Mouse (Mus musculus) heart, embryonic 13.5 days (tissue): ENCODE data around the gene Nsun7. TPM values are rescaled to one million over a fixed set of nuclear protein-coding genes. Genes with fewer than 3 reads are reported as not detected.
A peak's percentile ranks its signal among the peaks of the same experiment; 100 is the strongest.

Experiments used
- ATAC-seq: fragments of 200-750 bp; cut with Nextera tagmentation; 2 replicates; pipeline ENCODE4 v1.8.0; 2017; ENCODE audit warnings: moderate TSS enrichment; ENCODE audit not compliant: insufficient number of reproducible peaks, low FRiP score, low TSS enrichment; ENCODE audit errors: extremely low read depth
- H3K27ac ChIP-seq: fragments of 300-500 bp; sonication (generic); replicated peaks from 2 replicates; pipeline ENCODE4 v1.5.1; 2015; ENCODE audit warnings: moderate library complexity, mild to moderate bottlenecking, inconsistent platforms
- H3K27me3 ChIP-seq: fragments of 300-500 bp; sonication (generic); replicated peaks from 2 replicates; pipeline ENCODE4 v1.6.1; 2015; ENCODE audit warnings: mild to moderate bottlenecking, inconsistent platforms
- H3K36me3 ChIP-seq: fragments of 300-500 bp; sonication (generic); 2 replicates; pipeline ENCODE4 v1.6.1; 2015; ENCODE audit warnings: mild to moderate bottlenecking, inconsistent platforms
- H3K4me1 ChIP-seq: fragments of 300-500 bp; sonication (generic); 2 replicates; pipeline ENCODE4 v1.6.1; 2015; ENCODE audit warnings: inconsistent platforms
- H3K4me2 ChIP-seq: fragments of 300-500 bp; sonication (generic); 2 replicates; pipeline ENCODE4 v1.6.1; 2015; ENCODE audit warnings: inconsistent platforms, mild to moderate bottlenecking, moderate library complexity
- H3K4me3 ChIP-seq: fragments of 300-500 bp; sonication (generic); 2 replicates; pipeline ENCODE4 v1.5.1; 2015; ENCODE audit warnings: moderate library complexity, mild to moderate bottlenecking, inconsistent platforms
- H3K9ac ChIP-seq: fragments of 300-500 bp; sonication (generic); 2 replicates; pipeline ENCODE4 v1.6.1; 2015; ENCODE audit warnings: inconsistent platforms, mild to moderate bottlenecking, moderate library complexity
- H3K9me3 ChIP-seq: fragments of 300-500 bp; sonication (generic); 2 replicates; pipeline ENCODE4 v1.6.1; 2016; ENCODE audit warnings: inconsistent platforms
- WGBS: fragments of 180-500 bp; shearing (Covaris S2); methylation state at CpG from one replicate; pipeline ENCODE4 v1.1.7; 2015; ENCODE audit warnings: mixed read lengths; 5-methylcytosine and 5-hydroxymethylcytosine counted together
- polyA plus RNA-seq: library from polyadenylated mRNA; unstranded; fragments of >200 nt; fragmentation: Nextera tagmentation; extraction: Ambion mirVana; gene quantifications from 2 replicates; pipeline ENCODE4 v1.2.1, GENCODE M21; 2015

The Nsun7 gene
- polyA plus RNA-seq, 1 experiment from 2014 or later, result 0.13 TPM

DNA sequence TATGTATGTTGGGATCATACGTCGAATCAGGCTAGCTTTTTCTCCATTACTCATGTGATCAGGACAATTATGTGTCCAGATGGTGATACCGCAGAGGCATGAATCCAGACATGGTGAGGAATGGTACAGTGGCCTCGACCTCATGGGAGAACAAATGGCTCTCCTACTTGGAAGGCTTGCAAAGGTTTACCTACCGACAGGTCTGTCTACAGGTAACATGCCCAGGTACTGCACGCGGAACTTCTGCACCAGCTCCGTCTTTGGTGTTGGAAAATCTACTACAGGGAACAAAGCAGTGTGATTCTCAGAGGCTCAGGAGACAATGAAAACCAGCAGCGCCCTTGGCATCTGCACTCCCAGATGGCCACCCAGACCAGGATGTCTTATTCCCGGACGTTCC is 51.1 kb downstream of the Nsun7 start:
- 86% methylated on average over 11 of the region's 11 CpGs for WGBS
- Histone ChIP-seq H3K4me2 (no peak overlapping the region), H3K36me3 (peaks cover 61% of the 10 kb centered on the region), H3K9me3 (no peaks in the 10 kb centered on the region), H3K4me1 (no peaks in the 10 kb centered on the region), H3K27me3 (no peaks in the 10 kb centered on the region), H3K9ac (no peak overlapping the region), H3K27ac (no peak overlapping the region), H3K4me3 (no peak overlapping the region)
- no peak for ATAC-seq

DNA sequence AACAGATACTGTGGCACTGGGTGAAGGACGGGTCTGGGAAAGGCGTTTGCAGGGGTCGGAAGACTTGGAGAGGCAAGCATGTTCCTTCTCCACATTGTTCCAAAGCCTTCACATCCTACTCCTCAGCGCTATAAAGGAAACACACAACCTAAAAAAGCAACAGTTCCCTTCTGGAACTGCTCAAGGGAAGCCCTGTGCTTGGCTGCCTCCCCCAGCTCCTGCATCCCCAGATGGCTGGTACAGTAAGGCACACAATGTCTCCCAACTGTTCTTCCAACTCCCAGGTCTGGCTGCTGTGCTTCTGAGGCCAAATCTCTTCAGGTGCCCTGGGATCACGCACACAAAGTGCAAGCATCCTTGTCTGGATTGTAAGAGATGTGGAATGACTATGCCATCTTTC is 56.1 kb downstream of the Nsun7 start:
- 82% methylated on average over 5 of the region's 5 CpGs for WGBS
- ATAC-seq, result no peak
- H3K36me3 ChIP-seq, result peaks cover 14% of the 10 kb centered on the region
- H3K4me1 ChIP-seq, result peaks cover 23% of the 10 kb centered on the region
- no peak overlapping the region for H3K4me3 ChIP-seq
- no peak overlapping the region for H3K9ac ChIP-seq
- no peaks in the 10 kb centered on the region for H3K27me3 ChIP-seq
- no peaks in the 10 kb centered on the region for H3K9me3 ChIP-seq
- H3K27ac ChIP-seq, result no peak overlapping the region
- no peak overlapping the region for H3K4me2 ChIP-seq

DNA sequence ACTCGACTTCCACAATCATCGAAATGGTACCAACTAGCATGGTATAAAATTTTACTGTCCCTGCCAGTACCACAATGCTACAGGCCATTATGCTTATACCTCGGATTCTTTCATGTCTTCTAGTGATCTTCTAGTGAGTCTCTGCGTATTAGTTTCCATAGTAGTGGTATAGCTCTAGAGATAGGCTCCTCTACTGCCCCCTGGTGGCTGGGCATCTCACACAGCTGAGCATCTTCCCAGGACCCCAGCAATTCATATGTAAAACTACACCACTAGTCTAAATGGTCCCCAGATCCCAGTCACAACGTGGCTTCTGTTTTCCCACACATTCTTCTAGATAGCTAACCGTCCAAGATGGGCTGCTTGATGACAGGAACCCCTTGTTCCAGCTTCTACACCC is 59.6 kb downstream of the Nsun7 start:
- Histone ChIP-seq H3K27me3 (no peaks in the 10 kb centered on the region), H3K4me1 (peaks cover 47% of the 10 kb centered on the region), H3K4me2 (peak overlapping the region; percentile 55), H3K4me3 (no peak overlapping the region), H3K27ac (peak overlapping the region; percentile 72), H3K9ac (peak overlapping the region; percentile 45; the same call in 1 of the 2 replicates), H3K9me3 (no peaks in the 10 kb centered on the region), H3K36me3 (no peaks in the 10 kb centered on the region)
- WGBS, result 61% methylated on average over 6 of the region's 6 CpGs
- no peak for ATAC-seq

DNA sequence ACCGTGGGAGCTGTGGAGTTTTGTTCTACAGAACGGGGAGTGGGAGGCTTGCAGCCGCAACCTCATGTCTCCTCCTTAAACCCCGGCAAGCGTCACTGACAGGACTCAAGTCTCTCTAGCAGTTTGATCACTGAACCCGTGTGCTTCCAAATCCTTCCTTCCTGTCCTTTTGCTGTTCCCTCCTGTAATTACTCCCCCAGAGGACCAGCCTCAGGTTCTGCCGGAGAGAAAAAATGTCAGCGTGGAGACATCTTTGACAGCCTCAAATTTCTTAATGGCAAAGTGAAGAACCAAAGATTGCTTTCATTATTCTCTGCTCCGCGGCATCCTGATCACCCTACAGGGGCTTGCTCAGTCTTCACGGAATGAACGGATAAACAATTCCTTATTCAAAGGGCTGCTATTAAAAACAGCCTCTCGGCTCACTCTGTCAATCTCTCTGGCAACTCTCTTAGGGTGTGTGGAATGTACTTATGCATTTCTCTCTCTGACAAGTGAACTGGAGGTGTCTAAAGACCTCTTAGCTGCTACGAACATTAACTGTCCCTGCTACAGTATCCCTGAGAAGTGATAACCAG is 60.2 kb downstream of the Nsun7 start:
- peak overlapping the region; percentile 55 for H3K4me2 ChIP-seq
- peaks cover 53% of the 10 kb centered on the region for H3K4me1 ChIP-seq
- peak overlapping the region; percentile 45; the same call in 1 of the 2 replicates for H3K9ac ChIP-seq
- H3K36me3 ChIP-seq, result no peaks in the 10 kb centered on the region
- 39% methylated on average over 14 of the region's 14 CpGs for WGBS
- no peaks in the 10 kb centered on the region for H3K9me3 ChIP-seq
- H3K27me3 ChIP-seq, result no peaks in the 10 kb centered on the region
- H3K4me3 ChIP-seq, result peak overlapping the region; percentile 22; the same call in 1 of the 2 replicates
- ATAC-seq, result no peak
- peak overlapping the region; percentile 72 for H3K27ac ChIP-seq

DNA sequence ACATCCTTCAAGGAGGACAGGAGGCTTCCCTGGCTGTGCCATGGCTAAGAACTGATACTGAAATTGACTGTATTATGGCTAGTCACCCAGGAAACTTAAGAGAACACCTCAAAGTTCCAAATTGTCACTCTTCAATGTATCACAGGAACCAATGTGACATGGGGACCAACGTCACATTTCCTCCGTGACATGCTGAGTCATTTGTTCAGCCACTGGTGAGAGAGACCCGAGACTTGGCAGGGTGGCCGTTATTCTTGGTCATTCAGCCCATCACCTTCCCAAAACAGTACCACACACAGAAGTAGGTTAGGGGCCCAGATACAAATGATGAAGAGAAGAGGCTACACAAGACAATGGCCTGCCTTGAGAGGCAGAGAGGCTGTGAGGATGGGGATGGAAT is 63.4 kb downstream of the Nsun7 start:
- no peaks in the 10 kb centered on the region for H3K27me3 ChIP-seq
- peaks cover 63% of the 10 kb centered on the region for H3K4me1 ChIP-seq
- no peaks in the 10 kb centered on the region for H3K36me3 ChIP-seq
- peak overlapping the region; percentile 31 for H3K4me3 ChIP-seq
- H3K9me3 ChIP-seq, result no peaks in the 10 kb centered on the region
- no peak for ATAC-seq
- H3K4me2 ChIP-seq, result peak overlapping the region; percentile 60
- 55% methylated on average over 4 of the region's 4 CpGs for WGBS
- H3K9ac ChIP-seq, result peak overlapping the region; percentile 47; the same call in 1 of the 2 replicates
- H3K27ac ChIP-seq, result peak overlapping the region; percentile 90

DNA sequence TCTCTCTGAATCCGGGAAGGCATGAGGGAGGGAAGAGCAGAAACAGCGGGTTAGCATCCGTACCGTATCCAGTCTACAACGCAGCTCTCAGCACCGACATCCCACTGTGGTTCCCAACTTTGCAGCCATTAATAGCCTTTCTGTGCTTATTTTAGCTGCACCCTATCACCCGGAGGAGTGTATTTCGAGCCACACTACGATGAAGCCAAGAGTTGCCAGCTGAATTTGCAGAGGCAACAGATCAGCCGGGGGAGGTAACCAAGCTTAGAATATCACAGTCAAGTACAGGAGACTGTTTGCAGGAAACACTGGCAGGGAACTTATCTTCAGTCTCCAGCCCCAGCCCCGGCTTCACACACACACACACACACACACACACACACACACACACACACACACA is 63.9 kb downstream of the Nsun7 start:
- Histone ChIP-seq H3K4me3 (peak overlapping the region; percentile 31), H3K27me3 (no peaks in the 10 kb centered on the region), H3K9me3 (no peaks in the 10 kb centered on the region), H3K4me1 (peaks cover 68% of the 10 kb centered on the region), H3K36me3 (no peaks in the 10 kb centered on the region), H3K9ac (peak overlapping the region; percentile 63), H3K27ac (peak overlapping the region; percentile 90), H3K4me2 (peak overlapping the region; percentile 60)
- peak; percentile 64; the same call in 1 of the 2 replicates for ATAC-seq
- WGBS, result 15% methylated on average over 11 of the region's 11 CpGs

DNA sequence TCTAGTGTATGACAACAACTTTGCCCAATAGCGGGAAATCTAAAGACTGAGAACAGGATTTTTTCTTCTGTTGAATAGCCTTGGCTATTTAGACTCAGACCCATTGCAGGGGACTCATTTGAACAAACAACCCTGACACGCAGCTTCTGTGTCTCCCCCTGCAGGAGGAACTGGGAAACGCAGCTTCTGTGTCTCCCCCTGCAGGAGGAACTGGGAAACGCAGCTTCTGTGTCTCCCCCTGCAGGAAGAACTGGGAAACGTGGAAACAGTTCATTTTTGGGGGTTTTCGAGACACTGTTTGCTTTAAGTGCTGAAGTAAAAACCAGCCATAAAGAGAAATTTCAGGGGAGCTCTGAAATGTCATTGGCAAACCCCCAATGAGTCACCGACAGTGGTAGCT is 66.7 kb downstream of the Nsun7 start:
- no peak for ATAC-seq
- 75% methylated on average over 7 of the region's 7 CpGs for WGBS
- Histone ChIP-seq H3K9me3 (no peaks in the 10 kb centered on the region), H3K36me3 (no peaks in the 10 kb centered on the region), H3K4me2 (no peak overlapping the region), H3K4me1 (peaks cover 59% of the 10 kb centered on the region), H3K9ac (no peak overlapping the region), H3K27ac (no peak overlapping the region), H3K27me3 (no peaks in the 10 kb centered on the region), H3K4me3 (no peak overlapping the region)

DNA sequence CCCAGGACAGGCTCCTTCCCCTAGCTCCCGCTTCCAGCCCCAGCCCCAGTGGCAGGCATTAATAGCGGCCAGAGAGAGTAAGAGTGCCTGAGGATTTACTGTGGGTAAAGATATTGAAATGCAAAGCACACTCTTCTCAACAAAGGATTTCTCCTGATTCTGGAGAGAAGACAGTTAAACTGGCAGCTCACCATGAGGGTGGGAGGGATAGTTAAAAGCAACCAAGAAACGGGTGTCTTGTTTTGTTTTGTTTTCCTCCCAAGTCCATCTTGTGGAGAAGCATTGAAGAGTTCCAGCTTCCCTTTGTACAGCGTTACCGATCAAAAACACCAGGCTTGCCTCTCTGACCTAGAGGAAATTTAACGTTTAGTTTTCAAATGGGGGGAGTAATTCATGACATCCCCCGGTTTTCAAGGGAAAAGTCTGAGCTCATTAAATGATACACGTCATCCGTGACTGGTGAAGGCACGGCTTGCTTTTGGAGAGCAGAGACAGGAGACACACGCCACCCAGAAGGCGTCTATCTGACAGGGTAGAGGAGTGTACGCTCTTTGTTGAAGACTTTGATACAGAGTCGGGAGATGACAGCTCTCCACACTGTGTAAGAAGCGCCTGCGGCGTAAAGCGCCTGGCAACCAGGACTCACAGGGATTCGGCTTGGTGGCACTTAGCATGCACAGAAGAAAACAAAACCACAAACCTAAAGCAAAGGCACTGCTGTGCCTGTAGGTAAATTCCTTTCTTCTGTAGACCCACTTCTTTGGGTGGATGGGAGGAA is 68.4 kb downstream of the Nsun7 start:
- H3K4me2 ChIP-seq, result peak overlapping the region; percentile 55
- H3K9ac ChIP-seq, result peak overlapping the region; percentile 38; the same call in 1 of the 2 replicates
- no peaks in the 10 kb centered on the region for H3K36me3 ChIP-seq
- 32% methylated on average over 19 of the region's 19 CpGs for WGBS
- peaks cover 52% of the 10 kb centered on the region for H3K4me1 ChIP-seq
- H3K27me3 ChIP-seq, result no peaks in the 10 kb centered on the region
- ATAC-seq, result no peak
- no peak overlapping the region for H3K27ac ChIP-seq
- no peak overlapping the region for H3K4me3 ChIP-seq
- H3K9me3 ChIP-seq, result no peaks in the 10 kb centered on the region

DNA sequence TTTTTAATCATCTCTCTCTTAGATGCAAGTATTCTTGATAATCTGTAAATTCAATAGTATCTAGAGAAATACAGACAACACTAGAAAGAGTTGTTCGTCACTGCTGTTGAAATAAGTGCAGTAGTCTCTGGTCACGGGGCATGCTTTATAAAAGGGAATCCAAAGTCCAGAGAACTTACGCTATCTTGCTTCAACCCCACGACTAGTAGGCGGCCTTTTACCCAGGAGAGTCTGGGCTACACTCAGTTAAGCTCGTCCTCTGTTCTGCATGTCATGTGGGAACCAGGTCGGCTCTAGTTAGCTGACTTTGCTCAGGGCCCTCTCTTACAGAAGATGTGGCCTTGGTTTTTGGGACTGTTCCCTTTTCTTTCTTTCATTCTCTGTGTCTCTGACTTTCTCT is 69.1 kb downstream of the Nsun7 start:
- H3K9me3 ChIP-seq, result no peaks in the 10 kb centered on the region
- H3K27me3 ChIP-seq, result no peaks in the 10 kb centered on the region
- no peak overlapping the region for H3K9ac ChIP-seq
- no peak overlapping the region for H3K4me3 ChIP-seq
- 61% methylated on average over 7 of the region's 7 CpGs for WGBS
- H3K27ac ChIP-seq, result no peak overlapping the region
- peaks cover 45% of the 10 kb centered on the region for H3K4me1 ChIP-seq
- peak overlapping the region; percentile 55 for H3K4me2 ChIP-seq
- H3K36me3 ChIP-seq, result no peaks in the 10 kb centered on the region
- ATAC-seq, result no peak

DNA sequence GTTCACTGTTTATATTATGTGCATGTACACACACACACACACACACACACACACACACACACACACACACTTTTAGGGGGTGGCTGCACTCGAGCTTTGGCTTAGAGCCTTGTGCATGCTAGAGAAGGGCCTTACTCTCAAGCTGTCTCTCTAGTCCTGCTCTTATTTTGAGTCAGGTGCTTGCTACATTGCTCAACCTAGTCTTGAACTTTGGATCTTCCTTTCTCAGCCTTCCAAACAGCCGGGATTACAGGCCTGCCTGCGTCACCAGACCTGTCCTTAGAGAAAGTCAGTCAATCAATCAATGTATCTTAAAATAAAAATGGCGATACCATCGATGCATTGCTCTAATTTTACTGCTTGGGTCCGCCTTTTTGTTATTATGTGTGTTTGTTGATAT is 71.1 kb downstream of the Nsun7 start:
- H3K27ac ChIP-seq, result no peak overlapping the region
- H3K4me1 ChIP-seq, result peaks cover 25% of the 10 kb centered on the region
- H3K36me3 ChIP-seq, result no peaks in the 10 kb centered on the region
- ATAC-seq, result no peak
- no peak overlapping the region for H3K9ac ChIP-seq
- WGBS, result 85% methylated on average over 6 of the region's 6 CpGs
- H3K4me3 ChIP-seq, result no peak overlapping the region
- no peaks in the 10 kb centered on the region for H3K27me3 ChIP-seq
- H3K4me2 ChIP-seq, result no peak overlapping the region
- no peaks in the 10 kb centered on the region for H3K9me3 ChIP-seq

DNA sequence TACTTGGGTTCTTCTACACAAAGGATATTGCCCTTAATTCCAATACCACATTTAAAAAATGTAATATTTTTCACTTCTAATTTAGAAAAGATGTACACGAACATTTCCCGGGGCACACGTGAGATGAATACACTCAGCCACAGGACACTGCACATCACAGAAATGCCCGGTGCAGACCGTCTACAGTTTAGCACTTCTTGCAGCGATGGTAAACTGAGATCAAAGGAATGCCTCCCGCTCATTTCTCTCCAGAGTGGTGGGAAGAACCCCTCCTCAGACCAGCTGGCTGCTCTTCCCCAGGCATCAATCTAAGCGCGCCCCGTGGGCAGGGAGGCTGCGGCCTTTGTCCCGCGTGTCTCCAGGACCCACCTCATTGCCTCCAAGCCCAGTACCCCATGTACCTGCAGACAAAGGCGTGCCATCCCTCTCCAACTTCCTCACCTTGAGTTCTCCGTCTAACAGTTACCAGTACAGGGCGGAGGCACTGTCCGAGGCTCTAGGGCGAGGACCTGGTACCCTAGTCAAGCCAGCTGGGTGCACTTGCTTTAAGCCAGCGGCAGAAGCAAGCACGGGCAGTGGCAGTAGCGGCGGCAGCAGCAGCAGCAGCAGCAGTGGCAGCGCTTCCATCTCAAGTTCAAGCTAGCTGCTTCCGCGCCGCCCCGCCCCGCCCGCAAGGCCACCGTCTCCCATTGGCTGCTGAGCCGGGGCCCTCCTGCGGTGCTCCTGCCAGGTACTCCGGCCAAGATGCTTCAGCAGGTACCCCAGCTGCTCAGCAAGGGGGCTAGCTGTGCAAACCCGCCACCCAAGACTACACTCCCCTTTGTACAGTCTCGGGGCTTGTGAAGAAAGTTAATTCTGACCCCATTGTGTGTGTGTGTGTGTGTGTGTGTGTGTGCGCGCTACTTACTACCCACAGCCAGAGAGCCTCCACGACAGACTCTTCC is 77.6 kb downstream of the Nsun7 start:
- ATAC-seq, result peak; percentile 60; the same call in 1 of the 2 replicates
- 5% methylated on average over 38 of the region's 38 CpGs for WGBS

More for the DNA sequence above, 77.6 kb downstream of the Nsun7 start:
- Histone ChIP-seq H3K9ac (peak overlapping the region; percentile 80), H3K27ac (peak overlapping the region; percentile 66), H3K36me3 (no peaks in the 10 kb centered on the region), H3K9me3 (no peaks in the 10 kb centered on the region), H3K4me2 (peak overlapping the region; percentile 80), H3K27me3 (0 out of 2 replicates have a peak, but pooled peaks cover 4% of the 10 kb centered on the region), H3K4me3 (peak overlapping the region; percentile 59), H3K4me1 (peaks cover 21% of the 10 kb centered on the region)
